51 mouse cellular contexts compared by ENCODE assay signal in the genomic region with DNA sequence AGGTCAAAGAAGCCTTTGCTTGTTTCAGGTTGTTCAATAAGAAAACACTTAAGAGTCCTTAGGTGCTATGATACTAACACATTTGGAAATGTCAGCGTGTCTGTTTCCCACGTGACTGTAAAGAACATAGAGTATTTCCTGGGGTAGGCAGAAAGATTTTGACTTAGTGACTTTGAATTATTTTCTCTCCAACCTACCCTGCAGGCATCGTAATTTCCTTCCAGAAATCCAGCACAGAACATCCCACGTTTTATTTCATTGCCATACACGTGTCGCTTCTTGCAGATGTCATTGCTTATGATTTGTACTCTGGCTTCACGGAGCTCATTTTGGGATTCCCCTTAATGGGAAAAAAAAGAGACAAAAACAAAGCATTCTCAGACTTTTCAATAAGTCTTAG. TPM values are rescaled to one million over a fixed set of nuclear protein-coding genes. Genes with fewer than 3 reads are reported as not detected.
"Had no signal": no experiment of that assay in that cellular context is flagged by ENCODE, and none has a peak within 500 bp of the region (broad histone marks: within the 10 kb centered on the region; RNA-seq: fewer than 3 reads in every experiment).

No protein-coding gene starts in this region.

- H3K9me3 ChIP-seq: heart, embryonic 12.5 days; heart, embryonic 13.5 days; heart, embryonic 15.5 days; hindbrain, embryonic 10.5 days; hindbrain, embryonic 12.5 days; hindbrain, embryonic 13.5 days; hindbrain, embryonic 15.5 days; intestine, embryonic 15.5 days; kidney, embryonic 15.5 days had no signal

- ATAC-seq: hindbrain, embryonic 16.5 days; hindbrain, postnatal 0 days; inflammation-experienced regulatory T-cells, adult 6 months; intestine, embryonic 15.5 days; intestine, embryonic 16.5 days; intestine, postnatal 0 days had no signal

- DNase-seq: heart, postnatal 10 days; heart, postnatal 14 days; heart, postnatal 36 days; heart, postnatal 4 days; kidney, adult 11 months; kidney, adult 18-20 months; kidney, adult 2 months; kidney, adult 8-10 months; kidney, adult 9 months; kidney, postnatal 10 days; kidney, postnatal 14 days; kidney, postnatal 25 days; kidney, postnatal 36 days; kidney, postnatal 4 days; layer of hippocampus, adult 9-11 months; layer of hippocampus, postnatal 36 days had no signal

- H3K27me3 ChIP-seq: heart, embryonic 12.5 days; heart, embryonic 13.5 days; heart, embryonic 15.5 days; hindbrain, embryonic 12.5 days; hindbrain, embryonic 13.5 days; hindbrain, embryonic 15.5 days; intestine, embryonic 15.5 days; kidney, embryonic 15.5 days had no signal

- H3K9ac ChIP-seq: heart, embryonic 12.5 days; heart, embryonic 13.5 days; heart, embryonic 15.5 days; hindbrain, embryonic 12.5 days; hindbrain, embryonic 13.5 days; hindbrain, embryonic 14.5 days; hindbrain, embryonic 15.5 days; intestine, embryonic 15.5 days; kidney, embryonic 15.5 days had no signal

- H3K4me2 ChIP-seq: heart, embryonic 12.5 days; heart, embryonic 13.5 days; heart, embryonic 15.5 days; hindbrain, embryonic 12.5 days; hindbrain, embryonic 13.5 days; hindbrain, embryonic 14.5 days; hindbrain, embryonic 15.5 days; intestine, embryonic 15.5 days; kidney, embryonic 15.5 days had no signal

- H3K27ac ChIP-seq: heart, embryonic 13.5 days; heart, embryonic 15.5 days; hindbrain, embryonic 10.5 days; hindbrain, embryonic 12.5 days; hindbrain, embryonic 13.5 days; hindbrain, embryonic 14.5 days; hindbrain, embryonic 15.5 days; hindbrain, postnatal 0 days; intestine, embryonic 15.5 days; kidney, embryonic 15.5 days; kidney, postnatal 0 days; layer of hippocampus, adult 2 months; left cerebral cortex, adult 2 months had no signal

- H3K4me1 ChIP-seq: heart, embryonic 12.5 days; heart, embryonic 13.5 days; heart, embryonic 15.5 days; hindbrain, embryonic 10.5 days; hindbrain, embryonic 12.5 days; hindbrain, embryonic 13.5 days; hindbrain, embryonic 15.5 days; intestine, embryonic 15.5 days; kidney, embryonic 15.5 days had no signal

- H3K36me3 ChIP-seq: heart, embryonic 12.5 days; heart, embryonic 13.5 days; heart, embryonic 15.5 days; hindbrain, embryonic 10.5 days; hindbrain, embryonic 12.5 days; hindbrain, embryonic 13.5 days; hindbrain, embryonic 15.5 days; intestine, embryonic 15.5 days; kidney, embryonic 15.5 days had no signal

- H3K4me3 ChIP-seq: heart, embryonic 12.5 days; heart, embryonic 13.5 days; heart, embryonic 15.5 days; hindbrain, embryonic 10.5 days; hindbrain, embryonic 12.5 days; hindbrain, embryonic 13.5 days; hindbrain, embryonic 15.5 days; intestine, embryonic 15.5 days; kidney, embryonic 15.5 days; layer of hippocampus, adult 2 months; left cerebral cortex, adult 2 months had no signal

RNA-seq across cellular contexts. Expression of gene Tmprss11d, which starts 41.1 kb away (rescaled TPM):
- total RNA-seq: heart, postnatal 10 days; heart, postnatal 14 days; heart, postnatal 25 days; heart, postnatal 36 days; heart, postnatal 4 days; hematopoietic stem cell, adult 5-6 weeks; layer of hippocampus, adult 18-20 months; layer of hippocampus, adult 2 months; layer of hippocampus, adult 8-10 months; layer of hippocampus, postnatal 10 days; layer of hippocampus, postnatal 14 days; layer of hippocampus, postnatal 25 days; layer of hippocampus, postnatal 36 days; left cerebral cortex, adult 18-20 months; left cerebral cortex, adult 2 months; left cerebral cortex, adult 8-10 months had no signal
- polyA plus RNA-seq: heart, embryonic 12.5 days; heart, embryonic 13.5 days; heart, embryonic 14.5 days; heart, embryonic 15.5 days; heart, postnatal 0 days; hindbrain, embryonic 10.5 days; hindbrain, embryonic 12.5 days; hindbrain, embryonic 13.5 days; hindbrain, embryonic 14.5 days; hindbrain, embryonic 15.5 days; hindbrain, embryonic 16.5 days; inflammation-experienced regulatory T-cells, adult 6 months; intestine, embryonic 14.5 days; intestine, embryonic 15.5 days; intestine, embryonic 16.5 days; intestine, postnatal 0 days; kidney, embryonic 14.5 days; kidney, embryonic 15.5 days; kidney, embryonic 16.5 days; kidney, postnatal 0 days; large intestine, adult 2 months had no signal

RNA-seq across cellular contexts. Expression of gene Tmprss11a, which starts 54.5 kb away (rescaled TPM):
- total RNA-seq: heart, postnatal 10 days; heart, postnatal 14 days; heart, postnatal 25 days; heart, postnatal 36 days; heart, postnatal 4 days; hematopoietic stem cell, adult 5-6 weeks; hindbrain, postnatal 0 days; layer of hippocampus, adult 2 months; layer of hippocampus, postnatal 10 days; layer of hippocampus, postnatal 14 days; layer of hippocampus, postnatal 25 days; left cerebral cortex, adult 18-20 months had no signal
- polyA plus RNA-seq: heart, embryonic 12.5 days; heart, embryonic 13.5 days; heart, embryonic 14.5 days; heart, embryonic 15.5 days; heart, embryonic 16.5 days; heart, postnatal 0 days; hindbrain, embryonic 10.5 days; hindbrain, embryonic 11.5 days; hindbrain, embryonic 12.5 days; hindbrain, embryonic 13.5 days; hindbrain, embryonic 15.5 days; hindbrain, embryonic 16.5 days; hindbrain, postnatal 0 days; intestine, embryonic 14.5 days; intestine, embryonic 15.5 days; kidney, adult 2 months; kidney, embryonic 14.5 days; kidney, embryonic 16.5 days; large intestine, adult 2 months had no signal
